Mouse (Mus musculus) ES-E14 (cell line): ENCODE results near the gene Prkab1. TPM values are rescaled to one million over a fixed set of nuclear protein-coding genes. Genes with fewer than 3 reads are reported as not detected.

Source experiments
- DNase-seq: peaks from one replicate; pipeline ENCODE4 v3.0.0-alpha.2; 2013; ENCODE audit warnings: low read depth, low spot score
- H3K27ac ChIP-seq: 2 replicates; pipeline ENCODE4 v1.5.1; 2012; ENCODE audit warnings: low read depth, mild to moderate bottlenecking, low read length, moderate library complexity, mixed read lengths; ENCODE audit not compliant: poor library complexity, insufficient read depth, severe bottlenecking
- H3K36me3 ChIP-seq: 2 replicates; pipeline ENCODE4 v1.6.1; 2012; ENCODE audit warnings: mild to moderate bottlenecking, low read length, moderate library complexity, mixed read lengths; ENCODE audit not compliant: control insufficient read depth, poor library complexity, insufficient read depth, severe bottlenecking
- H3K4me1 ChIP-seq, 2 experiments: fragments of 150-350 bp in 1 of 2; sonication (generic) in 1 of 2; 2 replicates each; pipeline ENCODE4 v1.6.1; 2012; ENCODE audit warnings: low read length in 2 of 2, mild to moderate bottlenecking in 1 of 2, mixed read lengths in 1 of 2; ENCODE audit not compliant: control insufficient read depth in 2 of 2, insufficient read depth in 2 of 2, poor library complexity in 1 of 2
- H3K4me3 ChIP-seq, 2 experiments: fragments of 150-350 bp in 1 of 2; sonication (generic) in 1 of 2; 2 replicates each; pipeline ENCODE4 v1.5.1; 2012; ENCODE audit warnings: low read length in 2 of 2, low read depth in 1 of 2, mild to moderate bottlenecking in 1 of 2, mixed read lengths in 1 of 2; ENCODE audit not compliant: insufficient read depth in 1 of 2, poor library complexity in 1 of 2, severe bottlenecking in 1 of 2
- H3K9ac ChIP-seq: 2 replicates; pipeline ENCODE4 v1.6.1; 2012; ENCODE audit warnings: low read depth, mild to moderate bottlenecking, low read length, mixed read lengths; ENCODE audit not compliant: poor library complexity, insufficient read depth, severe bottlenecking
- H3K9me3 ChIP-seq: fragments of 150-350 bp; sonication (generic); 2 replicates; pipeline ENCODE4 v1.6.1; 2012; ENCODE audit warnings: low read depth, mild to moderate bottlenecking, low read length; ENCODE audit not compliant: control insufficient read depth, insufficient read depth
- CHD2 ChIP-seq: IDR thresholded peaks from 2 replicates; pipeline ENCODE4 v1.6.1; 2014; ENCODE audit warnings: mild to moderate bottlenecking, low read depth, low read length, inconsistent platforms
- HCFC1 ChIP-seq: IDR thresholded peaks from 2 replicates; pipeline ENCODE4 v1.6.1; 2012; ENCODE audit warnings: low read length, inconsistent platforms, borderline replicate concordance; ENCODE audit not compliant: insufficient read depth
- MAFK ChIP-seq: IDR thresholded peaks from 2 replicates; pipeline ENCODE4 v1.6.1; 2014; ENCODE audit warnings: mild to moderate bottlenecking, low read depth, low read length, inconsistent platforms; ENCODE audit not compliant: insufficient read depth
- ZC3H11A ChIP-seq: IDR thresholded peaks from 2 replicates; pipeline ENCODE4 v1.6.1; 2012; ENCODE audit warnings: low read depth, mild to moderate bottlenecking, inconsistent platforms, low read length, borderline replicate concordance
- ZNF384 ChIP-seq: IDR thresholded peaks from 2 replicates; pipeline ENCODE4 v1.6.1; 2012; ENCODE audit warnings: low read depth, low read length, inconsistent platforms
- in situ Hi-C, 2 experiments: fragments of 600-800 bp; cut with MboI; formaldehyde crosslinking; loops; one replicate each; pipeline ENCODE4 v1.15.1; 2025; ENCODE audit warnings: low sequenced_read_pairs in 2 of 2, inconsistent platforms in 1 of 2; ENCODE audit not compliant: unreplicated experiment in 2 of 2
- total RNA-seq: library from RNA; depleted of rRNA; stranded (reverse); fragments of 300-350 nt; gene quantifications from 2 replicates; pipeline ENCODE4 v1.2.3, GENCODE M21; 2012

Prkab1 gene
- total RNA-seq, 1 experiment = 21.2 TPM

GRCm38 (mm10) chr5:116037731-116038130 is 13.4 kb upstream of the Prkab1 start:
- Histone ChIP-seq H3K27ac (no peak overlapping the region), H3K9ac (no peak overlapping the region), H3K36me3 (no peaks in the 10 kb centered on the region), H3K4me3 (peak overlapping the region in 1 of 2 experiments; percentile 5; a peak in 1 of 4 replicates), H3K4me1 (peaks cover 9 to 11% of the 10 kb centered on the region in 2 experiments; a peak in 1 of 4 replicates), H3K9me3 (no peaks in the 10 kb centered on the region)
- in situ Hi-C loops = no loop called here
- TF ChIP-seq MAFK = 0 out of 2 replicates have a peak, but pooled peaks have one; percentile 43
- TF ChIP-seq HCFC1 = no peak
- DNase-seq = no peak

GRCm38 (mm10) chr5:116036465-116036864 is 12.2 kb upstream of the Prkab1 start:
- Histone ChIP-seq H3K4me1 (peaks cover 9 to 11% of the 10 kb centered on the region in 2 experiments; a peak in 1 of 4 replicates), H3K9me3 (no peaks in the 10 kb centered on the region), H3K27ac (no peak overlapping the region), H3K9ac (no peak overlapping the region), H3K36me3 (no peaks in the 10 kb centered on the region), H3K4me3 (no peak overlapping the region)
- no peak for TF ChIP-seq ZNF384
- no peak for TF ChIP-seq HCFC1
- no peak for TF ChIP-seq MAFK
- TF ChIP-seq CHD2 = no peak
- no peak for TF ChIP-seq ZC3H11A
- DNase-seq = no peak
- in situ Hi-C loops = no loop called here

DNA sequence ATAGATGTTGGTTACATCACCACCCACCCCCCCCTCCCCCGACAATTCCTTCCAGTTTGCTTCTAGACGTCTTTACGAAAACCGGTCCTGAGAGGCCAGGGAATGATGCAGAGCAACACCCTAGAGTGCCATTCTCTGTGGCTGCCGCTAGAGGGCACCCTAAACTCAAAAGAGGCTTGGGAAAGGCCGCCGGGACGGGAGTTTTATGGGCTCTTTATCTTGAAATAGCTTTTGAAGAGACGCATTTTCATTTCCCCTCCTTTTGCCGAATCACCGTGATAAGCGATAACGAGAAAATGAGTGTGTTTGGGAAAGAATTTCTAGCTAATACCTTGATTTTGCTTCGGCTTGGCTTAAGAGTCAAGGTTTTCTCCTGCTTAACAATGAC is 6.9 kb upstream of the Prkab1 start:
- H3K9me3 ChIP-seq = no peaks in the 10 kb centered on the region
- no peak for TF ChIP-seq HCFC1
- peak; percentile 45; the same call in 1 of the 2 replicates for TF ChIP-seq ZC3H11A
- in situ Hi-C loops = no loop called here
- H3K9ac ChIP-seq = no peak overlapping the region
- H3K4me3 ChIP-seq = peak overlapping the region in 1 of 2 experiments; percentile 23; a peak in 1 of 4 replicates
- DNase-seq = peak; percentile 86
- peaks cover 5 to 16% of the 10 kb centered on the region in 2 experiments; a peak in 3 of 4 replicates for H3K4me1 ChIP-seq
- H3K27ac ChIP-seq = no peak overlapping the region
- no peaks in the 10 kb centered on the region for H3K36me3 ChIP-seq

GRCm38 (mm10) chr5:116030566-116031189 is 6.4 kb upstream of the Prkab1 start:
- DNase-seq = no peak
- no peak overlapping the region for H3K9ac ChIP-seq
- no peaks in the 10 kb centered on the region for H3K9me3 ChIP-seq
- no peak for TF ChIP-seq MAFK
- TF ChIP-seq CHD2 = no peak
- no peak for TF ChIP-seq ZNF384
- TF ChIP-seq HCFC1 = no peak
- no peak for TF ChIP-seq ZC3H11A
- H3K36me3 ChIP-seq = no peaks in the 10 kb centered on the region
- in situ Hi-C loops = no loop called here
- no peak overlapping the region for H3K27ac ChIP-seq
- H3K4me3 ChIP-seq = peak overlapping the region in 1 of 2 experiments; percentile 23; a peak in 1 of 4 replicates
- H3K4me1 ChIP-seq = peaks cover 5 to 16% of the 10 kb centered on the region in 2 experiments; a peak in 3 of 4 replicates

DNA sequence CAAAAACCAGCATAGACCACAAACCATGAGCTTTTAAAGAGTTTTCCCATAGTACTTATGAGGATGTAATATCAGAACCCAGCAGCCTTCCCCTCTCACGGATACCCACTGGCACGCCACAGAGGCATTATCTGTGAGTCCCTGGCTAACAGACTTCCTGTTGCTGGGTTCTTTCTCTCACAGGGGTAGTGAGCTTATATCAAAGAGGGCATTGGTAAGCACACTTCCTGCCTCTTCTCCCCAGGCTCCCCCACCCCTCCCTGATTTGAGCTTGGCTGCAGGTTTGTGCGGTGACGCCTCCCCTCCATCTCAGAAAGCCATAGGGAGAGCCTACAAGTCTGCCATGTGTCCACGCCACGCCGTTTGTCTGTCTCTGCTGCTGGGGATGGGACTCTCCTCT is 4.8 kb upstream of the Prkab1 start:
- Histone ChIP-seq H3K36me3 (no peaks in the 10 kb centered on the region), H3K9me3 (no peaks in the 10 kb centered on the region), H3K9ac (no peak overlapping the region), H3K4me3 (no peak overlapping the region), H3K27ac (no peak overlapping the region), H3K4me1 (peaks cover 5 to 16% of the 10 kb centered on the region in 2 experiments; a peak in 3 of 4 replicates)
- DNase-seq = no peak
- in situ Hi-C loops = no loop called here
- TF ChIP-seq HCFC1 = no peak
- TF ChIP-seq MAFK = no peak
- TF ChIP-seq ZC3H11A = no peak
- TF ChIP-seq ZNF384 = no peak
- no peak for TF ChIP-seq CHD2
